Mouse (Mus musculus) MN1 (cell line): Measurements from ENCODE around the gene Fbxl13.

ENCODE experiments used
- DNase-seq: peaks from one replicate; pipeline ENCODE4 v3.0.0-alpha.2; 2016; ENCODE audit warnings: low spot score

Gene Fbxl13

DNA sequence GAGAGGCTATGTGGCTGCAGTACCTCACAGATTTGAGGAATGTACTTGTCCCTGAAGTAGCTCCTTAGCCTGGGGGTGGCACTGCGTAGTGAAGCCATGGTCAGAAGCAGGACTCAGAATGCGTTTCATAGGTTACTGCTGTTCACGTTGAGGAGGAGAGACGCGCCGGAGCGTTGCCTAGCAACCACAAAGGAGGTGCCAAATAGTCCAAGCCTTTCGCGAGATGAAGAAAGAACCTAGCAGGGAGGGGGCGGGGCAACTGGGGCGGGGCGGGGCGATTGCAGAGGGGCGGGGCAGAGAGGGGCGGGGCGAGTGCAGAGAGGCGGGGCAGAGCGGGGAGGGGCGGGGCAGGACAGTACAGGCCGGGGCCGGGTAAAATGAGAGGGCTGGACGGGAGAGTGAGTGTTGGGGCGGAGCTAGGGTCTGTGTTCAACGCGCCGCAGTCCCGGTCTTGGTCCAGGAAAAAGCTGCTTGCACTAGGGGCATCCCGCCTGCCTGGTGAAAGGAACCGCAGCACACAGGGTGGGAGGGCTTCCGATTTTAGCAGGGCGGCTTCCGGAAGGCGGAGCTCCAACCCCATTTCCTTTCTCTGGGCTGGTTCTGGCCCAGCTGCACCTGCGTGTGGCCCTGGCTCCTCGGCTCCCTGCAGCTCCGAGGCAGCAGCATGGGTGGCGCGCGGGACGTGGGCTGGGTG, at the start of gene Fbxl13, which contains the start of gene Armc10:
Fbxl13 (minus strand) TSS at position 196 of the 694 bp plus-strand sequence.
Armc10 (plus strand) TSS at position 375 of the 694 bp plus-strand sequence.
- DNase-seq, result peak; percentile 80

DNA sequence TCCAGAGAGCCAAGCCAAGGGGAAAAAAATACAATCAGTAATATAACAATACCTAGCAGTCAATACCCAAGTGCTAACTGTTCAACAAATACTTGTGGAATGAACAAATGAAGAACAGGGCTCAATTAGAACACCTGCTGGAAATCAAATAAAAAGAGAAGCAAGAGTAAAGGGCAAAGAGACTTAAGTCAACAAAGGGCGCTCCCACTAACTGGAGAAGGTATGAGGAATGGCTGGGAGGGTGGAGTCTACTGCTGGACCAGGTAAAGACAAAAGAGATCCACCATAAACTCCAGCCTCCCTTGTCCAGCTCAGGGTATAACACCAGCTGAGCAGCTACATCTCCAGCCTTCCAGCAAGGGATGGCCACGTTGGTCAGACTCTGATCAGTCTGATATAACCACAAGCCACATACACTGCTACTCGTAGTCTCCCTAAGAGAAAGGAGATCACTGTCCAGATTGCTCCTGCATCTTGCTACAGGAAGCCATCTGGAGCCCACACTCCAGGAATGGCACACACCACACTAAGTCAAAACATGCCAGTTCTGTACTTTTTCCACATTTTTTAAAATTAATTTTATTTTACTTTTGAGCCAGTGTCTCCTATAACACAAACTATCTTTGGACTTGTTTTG, 49.5 kb upstream of the Fbxl13 start:
- DNase-seq, result no peak

DNA sequence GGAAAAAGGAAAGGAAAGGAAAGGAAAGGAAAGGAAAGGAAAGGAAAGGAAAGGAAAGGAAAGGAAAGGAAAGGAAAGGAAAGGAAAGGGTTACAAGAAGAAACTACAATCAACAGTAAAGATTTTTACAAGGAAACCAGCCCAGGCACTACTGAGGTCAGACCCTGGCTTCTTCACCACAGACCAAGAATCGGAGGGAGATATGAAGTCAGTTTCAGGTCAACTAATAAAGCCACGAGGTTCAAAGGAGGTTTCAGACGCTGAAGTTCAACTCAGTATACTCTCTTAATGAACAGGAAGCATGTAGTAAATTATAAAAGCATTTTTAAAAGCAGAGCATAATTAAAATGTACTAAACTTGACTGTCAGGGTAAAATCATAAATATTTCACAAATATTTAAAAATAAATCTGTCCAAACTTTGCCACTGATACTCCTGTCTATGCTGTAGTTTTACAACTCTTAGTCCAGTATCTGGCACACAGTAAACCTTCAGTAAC, 48.0 kb upstream of the Fbxl13 start:
- no peak for DNase-seq

DNA sequence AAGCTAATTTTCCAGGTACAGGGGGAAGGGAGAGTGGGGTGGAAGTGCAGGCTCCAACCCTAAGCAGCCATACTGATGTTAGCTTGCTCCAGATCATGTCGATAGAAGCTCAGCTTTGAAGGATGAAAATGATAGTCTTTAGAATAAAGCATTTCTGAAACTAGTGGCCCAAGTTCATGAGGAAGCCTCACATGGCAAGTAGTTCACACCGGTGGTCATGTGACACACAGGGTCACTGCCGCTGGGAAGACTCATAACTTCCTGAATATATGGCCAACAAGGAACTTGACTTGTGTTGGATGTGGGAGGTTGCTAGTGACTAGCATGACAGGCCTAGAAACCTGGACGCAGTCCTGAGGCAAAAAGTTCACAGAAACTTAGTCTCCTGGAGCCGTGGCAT, 46.8 kb upstream of the Fbxl13 start:
- DNase-seq, result no peak

DNA sequence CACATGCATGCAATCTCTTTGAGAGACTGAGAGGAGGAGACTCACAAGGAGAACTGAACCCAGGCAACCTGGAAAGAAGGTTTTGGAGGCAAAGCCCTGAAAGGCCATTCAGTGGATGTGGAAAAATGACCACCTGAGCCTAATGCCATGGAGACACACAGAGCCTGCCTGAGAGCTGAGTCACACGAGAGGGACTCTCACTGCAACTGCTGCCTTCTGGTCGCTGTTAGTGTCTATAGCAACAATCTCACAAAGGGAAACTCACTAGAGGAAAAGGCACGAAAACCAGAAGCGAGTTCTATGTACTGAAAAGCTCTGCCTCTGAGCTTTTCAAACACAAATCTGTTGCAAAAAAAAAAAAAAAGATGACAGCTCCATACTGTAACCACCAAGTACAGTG, 41.6 kb upstream of the Fbxl13 start:
- no peak for DNase-seq

DNA sequence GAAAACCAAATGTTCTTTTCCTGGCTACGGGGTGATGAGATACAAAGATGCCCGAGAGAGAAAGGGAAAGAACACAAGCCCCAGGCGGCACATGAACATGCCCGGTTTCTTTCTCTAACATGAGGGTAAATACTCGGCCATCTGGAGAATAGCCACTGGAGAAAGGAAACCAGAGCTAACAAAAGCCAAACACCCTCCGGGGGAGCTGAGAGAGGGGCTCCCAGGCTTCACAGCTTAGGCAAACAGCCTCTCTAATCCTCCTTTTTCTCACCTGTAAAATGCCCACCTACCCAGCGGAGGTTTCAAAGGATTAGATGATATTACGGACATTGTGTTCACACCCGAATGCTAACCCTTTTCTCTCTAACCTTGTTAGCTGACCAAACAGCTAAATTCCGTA, 39.6 kb upstream of the Fbxl13 start:
- no peak for DNase-seq

DNA sequence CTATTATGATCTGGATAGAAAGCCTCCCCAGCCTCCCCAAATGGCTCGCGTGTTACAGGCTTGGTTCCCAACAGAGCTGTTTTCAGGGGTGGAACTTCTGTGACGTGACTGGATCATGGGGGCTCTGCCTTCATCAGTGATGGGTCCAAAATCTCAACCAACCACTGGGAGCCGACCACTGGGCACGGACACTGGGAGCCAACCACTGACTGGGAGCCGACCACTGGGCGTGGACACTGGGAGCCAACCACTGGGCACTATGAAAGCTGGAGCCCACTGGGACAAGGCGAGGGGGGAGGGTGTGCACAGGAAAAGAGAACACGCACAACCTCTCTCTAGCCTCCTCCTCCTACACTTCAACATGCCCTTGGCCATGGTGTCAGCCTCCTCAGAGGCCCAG, 38.4 kb upstream of the Fbxl13 start:
- no peak for DNase-seq

DNA sequence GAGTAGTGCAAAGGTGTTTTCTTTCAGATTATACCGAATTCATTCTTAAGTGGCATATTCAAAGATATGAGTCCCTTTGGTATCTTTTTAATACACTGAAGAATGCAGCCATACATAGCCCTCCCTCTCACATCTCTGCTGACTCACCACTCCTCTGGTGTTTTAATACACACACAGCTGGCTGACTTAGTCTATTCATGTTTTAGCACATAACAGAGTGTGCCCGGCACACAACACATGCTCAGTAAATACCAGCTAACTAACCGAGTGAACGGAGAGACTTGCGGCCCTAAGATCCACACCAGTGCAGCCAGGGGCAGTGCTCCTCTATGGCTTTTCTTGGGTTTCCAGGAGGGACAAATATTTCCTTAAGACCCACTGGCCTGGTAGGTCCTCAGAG, 35.5 kb upstream of the Fbxl13 start:
- DNase-seq, result no peak

DNA sequence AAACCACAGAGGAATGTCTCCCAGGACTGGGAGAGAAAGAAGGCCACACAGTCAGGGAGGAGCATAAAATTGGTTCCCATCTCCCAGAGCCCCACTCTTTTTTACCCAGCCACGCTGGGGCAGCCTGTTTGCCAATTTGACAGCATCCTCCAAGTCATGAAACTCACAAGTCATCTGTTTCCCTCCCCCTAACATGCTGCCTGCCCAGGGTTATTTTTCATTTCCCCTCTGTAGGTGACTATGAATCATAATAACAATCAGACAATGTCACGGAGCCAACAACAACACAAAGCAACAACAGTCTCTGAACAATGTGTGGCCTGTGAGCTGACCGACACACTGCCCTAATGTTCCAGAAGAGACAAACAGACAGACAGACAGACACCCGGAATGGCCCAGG, 34.6 kb upstream of the Fbxl13 start:
- no peak for DNase-seq

DNA sequence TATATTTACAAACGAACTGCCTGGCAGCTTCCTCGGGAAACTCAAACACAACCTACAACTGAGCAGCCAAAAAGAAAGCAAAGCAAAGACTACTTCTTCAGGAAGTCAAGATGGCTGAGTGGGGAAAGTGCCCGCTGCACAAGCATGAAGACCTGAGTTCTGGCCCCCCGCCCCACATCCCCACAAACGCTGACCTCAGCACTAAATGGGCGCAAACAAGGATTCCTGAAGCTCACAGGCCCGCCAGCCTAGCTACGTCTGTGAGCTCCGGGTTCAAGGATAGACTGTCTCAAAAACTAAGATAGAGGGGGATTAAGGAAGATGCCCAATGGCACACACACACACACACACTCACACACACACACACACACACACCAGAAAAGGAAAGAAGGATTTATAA, 32.9 kb upstream of the Fbxl13 start:
- no peak for DNase-seq

DNA sequence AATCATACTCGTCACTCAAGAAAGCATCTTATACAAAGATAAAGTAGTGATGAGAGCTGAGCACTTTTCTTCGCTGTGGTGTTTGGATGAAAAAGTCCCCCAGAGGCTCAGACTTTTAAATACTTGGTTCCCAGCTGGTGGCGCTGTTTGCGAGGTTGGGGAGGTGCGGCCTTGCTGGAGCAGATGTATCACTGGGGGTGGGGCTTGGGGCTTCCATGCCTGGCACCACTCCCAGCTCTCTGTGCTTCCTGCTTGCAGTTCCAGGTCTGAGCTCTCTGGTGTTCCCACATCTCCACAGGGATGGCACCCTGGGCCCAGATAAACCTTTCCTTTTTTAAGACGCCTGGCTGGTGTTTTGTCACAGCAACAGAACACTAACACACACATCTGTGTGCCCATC, 32.5 kb upstream of the Fbxl13 start:
- no peak for DNase-seq

DNA sequence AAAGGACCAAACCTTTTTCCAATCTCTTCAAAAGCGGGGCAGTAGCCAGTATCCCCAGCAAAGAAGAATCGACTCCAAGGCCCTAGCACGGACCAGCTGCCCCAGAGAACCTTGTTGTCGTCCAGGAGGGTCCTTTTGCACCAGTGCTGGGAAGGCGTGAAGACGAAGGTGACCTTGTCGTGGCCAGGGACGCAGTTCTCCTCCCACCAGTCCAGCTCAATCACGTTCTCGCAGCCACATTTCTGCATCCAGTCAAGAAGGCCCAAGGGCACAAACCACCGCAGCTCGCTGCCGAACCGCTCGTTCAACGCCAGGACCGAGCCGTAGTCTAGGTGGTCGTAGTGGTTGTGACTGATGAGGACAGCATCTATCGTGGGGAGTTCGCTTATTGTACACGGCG, 30.1 kb upstream of the Fbxl13 start:
- no peak for DNase-seq

DNA sequence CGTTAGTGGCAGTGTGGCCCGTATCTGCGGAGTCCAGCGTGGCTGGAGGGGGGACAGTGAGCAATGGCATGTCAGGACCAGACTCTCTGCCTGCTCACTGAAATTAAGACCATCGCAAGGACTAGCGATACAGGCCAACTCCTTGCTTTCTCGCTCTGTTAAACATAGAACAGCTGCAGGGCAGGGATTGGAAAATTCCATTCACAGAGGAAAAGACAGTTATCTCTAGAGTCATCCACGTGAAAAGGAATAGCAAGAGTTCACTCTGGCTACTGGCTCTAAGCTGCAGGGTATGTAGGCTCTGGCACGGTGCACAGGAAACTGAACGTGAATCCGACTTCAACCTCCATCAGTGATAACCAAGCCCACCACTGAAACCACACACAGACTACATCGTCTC, 29.6 kb upstream of the Fbxl13 start:
- no peak for DNase-seq

DNA sequence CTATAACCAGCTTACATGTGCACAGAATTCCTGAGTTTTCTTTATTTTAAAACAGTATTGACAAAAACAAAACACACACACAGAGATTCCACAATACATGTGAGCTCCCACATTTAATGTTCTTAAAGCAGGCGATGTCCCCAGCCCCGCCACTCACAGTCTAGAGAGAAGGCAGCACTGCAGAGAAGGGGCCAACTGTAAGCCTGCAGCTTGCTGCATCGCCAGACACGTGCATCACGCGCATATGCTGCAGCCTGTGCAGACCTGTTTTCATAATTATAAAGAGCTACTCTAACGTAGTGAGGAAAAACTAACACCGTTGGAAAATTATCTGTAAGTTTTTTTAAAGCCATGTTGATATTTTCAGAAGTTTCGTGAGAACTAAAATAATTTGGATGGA, 28.3 kb upstream of the Fbxl13 start:
- no peak for DNase-seq

DNA sequence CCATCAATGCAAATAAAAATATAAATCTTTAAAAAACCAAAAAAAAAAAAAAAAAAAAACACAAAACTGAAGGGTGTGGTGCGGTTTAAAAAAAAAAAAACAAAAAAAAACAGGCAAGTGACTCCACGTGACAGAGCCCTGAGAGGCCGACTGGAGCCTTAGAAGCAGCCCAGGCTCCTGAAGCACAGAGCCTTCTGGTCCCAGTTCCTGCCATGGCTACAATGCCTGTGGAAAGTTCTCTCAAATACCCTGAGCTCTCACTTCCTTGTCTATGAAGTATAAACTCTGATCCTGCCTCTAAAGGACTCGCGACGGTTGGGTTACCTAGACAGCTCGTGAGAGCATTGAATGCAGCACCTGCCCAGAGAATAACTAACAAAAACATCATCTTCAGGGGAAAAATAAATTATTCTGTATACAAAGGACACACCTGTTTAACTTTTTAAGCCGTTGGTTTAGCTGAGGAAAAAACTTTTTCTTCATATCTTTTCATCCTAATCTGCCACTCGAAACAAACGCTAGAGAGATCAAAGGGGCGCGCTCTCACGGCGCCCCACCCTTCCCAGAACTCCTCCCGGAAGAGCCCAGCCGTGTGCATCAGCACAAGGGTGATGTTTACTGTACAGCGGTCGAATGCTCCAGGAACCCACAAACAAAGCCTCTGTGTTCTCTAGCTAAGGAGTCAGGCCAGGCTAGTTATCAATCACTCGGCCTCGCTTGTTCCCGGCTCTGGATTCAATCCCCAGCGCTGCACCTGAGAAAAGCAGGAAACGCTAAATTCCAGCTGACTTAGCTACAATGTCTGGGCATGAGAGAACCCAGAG, 27.6 kb upstream of the Fbxl13 start:
- DNase-seq, result no peak

DNA sequence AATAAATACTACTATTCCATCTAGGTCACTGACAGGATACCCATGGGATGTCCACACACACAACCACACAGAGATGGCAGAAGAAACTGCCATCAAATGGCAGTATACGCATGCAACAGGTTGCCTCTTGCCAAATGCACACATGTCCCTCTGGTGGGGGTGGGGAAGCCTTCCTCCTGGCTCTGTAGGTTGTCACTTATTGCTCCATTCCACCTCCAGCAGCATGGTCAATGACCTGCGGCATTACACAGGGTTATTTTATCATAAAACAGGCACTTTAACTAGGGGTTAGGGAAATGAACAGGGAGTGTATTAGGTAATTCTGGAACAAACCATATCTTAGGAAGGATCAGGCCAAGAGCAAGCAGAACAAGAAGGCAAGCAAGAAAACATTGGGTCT, 23.9 kb upstream of the Fbxl13 start:
- DNase-seq, result no peak

DNA sequence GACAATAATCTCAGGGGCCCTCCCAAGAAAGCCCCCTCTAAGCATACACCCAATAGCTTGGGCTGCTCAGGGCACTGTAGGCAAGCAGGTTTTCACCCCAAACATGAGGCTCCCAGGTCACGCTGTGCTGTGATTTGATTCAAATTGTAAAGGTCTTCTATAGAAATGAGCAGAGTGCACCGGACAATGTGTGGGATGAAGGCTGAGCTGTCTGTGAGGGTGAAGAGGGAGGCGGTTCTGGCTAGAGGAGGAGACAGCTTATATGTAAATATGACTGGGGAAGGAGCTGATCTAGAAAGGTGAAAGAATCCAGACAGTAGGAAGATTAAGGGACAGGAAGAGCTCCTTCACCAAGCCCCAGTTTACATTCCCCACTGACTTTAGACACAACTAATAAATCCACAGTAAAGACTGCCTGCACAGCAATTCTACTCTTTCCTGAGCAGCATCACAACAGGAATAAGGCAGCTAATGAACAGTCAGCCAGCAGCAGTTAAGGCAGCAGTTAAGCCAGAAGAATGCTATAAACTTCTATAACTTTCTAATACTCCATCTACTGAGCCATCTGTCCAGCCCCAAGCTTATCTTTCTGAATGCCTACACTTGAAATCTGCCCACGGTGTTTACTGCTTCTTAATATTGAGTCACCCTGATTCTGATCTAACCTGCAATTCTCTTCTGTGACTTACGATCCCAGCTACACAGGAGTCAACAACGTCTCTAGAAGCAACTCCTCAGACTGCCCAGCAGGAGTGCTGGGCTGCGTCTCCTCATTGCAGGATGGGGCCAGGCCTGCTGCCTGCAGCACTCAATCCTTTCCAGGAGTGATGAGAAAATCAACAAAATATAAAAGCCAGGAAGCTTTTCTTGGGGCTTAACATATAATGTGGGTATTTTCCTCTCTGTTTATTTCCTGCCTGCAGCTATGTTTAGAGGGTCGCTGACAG, 22.0 kb upstream of the Fbxl13 start:
- DNase-seq, result no peak

DNA sequence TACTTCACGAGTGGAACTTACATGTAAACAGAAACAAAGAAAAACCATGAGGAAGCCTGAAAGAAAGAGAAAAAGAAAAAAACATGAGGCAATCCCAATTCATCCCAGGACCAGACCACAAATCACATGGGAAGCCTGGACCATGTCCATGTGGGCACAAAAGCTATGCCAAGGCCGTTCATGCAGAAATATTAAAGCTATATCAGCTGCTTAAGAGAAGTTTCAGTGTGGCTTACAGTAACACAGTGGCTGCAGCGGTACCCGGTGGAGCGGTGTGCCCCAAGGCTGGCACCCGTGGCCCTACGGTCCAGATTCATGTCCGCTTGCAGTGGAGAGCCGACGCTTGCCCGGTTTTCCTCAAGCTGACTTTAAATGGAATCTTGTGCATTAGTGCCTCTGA, 17.6 kb upstream of the Fbxl13 start:
- no peak for DNase-seq

DNA sequence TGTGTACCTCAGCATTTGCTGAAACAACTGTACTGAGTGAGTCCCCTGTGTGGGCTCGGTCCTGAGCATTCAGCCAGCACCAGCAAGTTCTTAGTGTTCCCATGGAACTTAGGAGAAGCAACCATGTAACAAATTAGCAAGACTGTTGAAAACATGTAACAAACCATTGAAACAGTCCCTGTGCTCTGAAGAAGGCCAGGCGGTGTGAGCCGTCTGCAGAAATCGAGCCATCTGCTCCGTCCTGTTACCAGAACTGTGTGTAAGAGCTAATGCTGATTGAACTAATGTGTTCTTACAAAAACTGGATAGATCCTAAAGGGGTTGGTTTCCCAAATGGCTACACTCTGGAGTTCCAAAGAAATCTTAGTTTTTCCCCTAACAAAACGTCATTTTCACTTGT, 15.4 kb upstream of the Fbxl13 start:
- DNase-seq, result no peak

DNA sequence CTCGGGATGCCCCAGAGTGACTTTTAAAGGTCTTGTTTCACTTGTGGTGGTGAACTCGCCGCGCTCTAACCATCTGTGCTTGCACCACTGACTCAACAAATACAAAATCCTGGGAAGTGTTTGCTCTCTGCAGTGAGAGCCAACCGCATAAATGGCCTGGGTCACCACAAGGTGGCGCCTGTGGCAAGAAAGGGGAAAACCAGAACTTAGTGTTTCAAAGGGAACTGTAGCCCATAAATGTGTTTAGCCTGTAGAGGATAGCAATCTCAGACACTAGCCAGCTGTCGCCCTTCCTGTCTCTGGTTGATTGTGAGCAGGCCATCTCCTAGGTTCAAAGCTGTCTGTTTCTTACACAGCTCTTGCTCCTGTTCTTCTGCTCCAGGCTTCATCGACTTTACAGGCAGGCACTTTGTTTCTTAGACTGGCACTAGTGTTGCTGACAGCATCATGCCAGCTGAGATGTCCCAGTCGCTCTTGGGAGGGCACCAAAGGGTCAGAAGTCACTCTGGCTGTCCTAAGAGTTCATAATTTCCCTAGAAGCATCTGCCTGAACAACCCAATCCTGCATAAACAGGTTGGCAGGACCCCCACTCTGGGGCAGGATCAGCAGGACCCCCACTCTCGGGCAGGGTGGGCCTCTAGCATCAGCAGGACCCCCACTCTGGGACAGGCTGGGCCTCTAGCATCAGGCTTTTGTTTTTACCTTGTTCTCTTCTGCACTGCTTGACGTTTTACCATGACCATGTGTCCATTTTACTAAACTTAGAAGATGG, 13.4 kb upstream of the Fbxl13 start:
- peak; percentile 73 for DNase-seq

DNA sequence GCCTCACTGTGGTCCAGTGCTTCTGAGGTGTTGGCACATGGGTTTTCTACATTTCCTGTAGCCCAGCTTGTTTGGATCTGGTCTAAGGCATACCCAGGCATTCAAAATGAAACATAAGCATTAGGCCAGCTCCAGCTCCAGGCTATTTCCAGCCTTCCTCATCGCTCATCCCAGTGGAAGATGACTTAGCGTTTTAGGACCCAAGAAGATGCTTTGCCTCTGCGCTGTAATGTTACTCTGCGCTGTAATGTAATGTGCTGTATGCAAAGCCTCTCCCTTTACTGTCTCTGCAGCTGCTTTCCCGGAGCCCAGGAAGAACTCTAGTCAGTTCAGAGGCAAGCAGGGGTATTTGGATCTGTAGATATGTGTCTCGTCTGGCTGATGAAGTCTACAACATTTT, 12.6 kb upstream of the Fbxl13 start:
- no peak for DNase-seq
